Mouse (Mus musculus) MEL (cell line): ENCODE measurements at regions not wholly inside any gene's neighbourhood (a gene's known extent, or its start where the extent isn't known, plus 50 kb on each side); places are given as distances from the start of the nearest gene placed in this dataset.

Experiments
- CTCF ChIP-seq, 3 experiments: IDR thresholded peaks in 2 of 3; conservative IDR thresholded peaks in 1 of 3; 2 replicates each; pipeline ENCODE4 v1.5.1; 2011 to 2012; ENCODE audit warnings: low read length in 3 of 3, low read depth in 2 of 3, mild to moderate bottlenecking in 2 of 3, improper control_type of control experiment in 1 of 3, inconsistent platforms in 1 of 3, mixed read lengths in 1 of 3, moderate library complexity in 1 of 3; ENCODE audit not compliant: control insufficient read depth in 1 of 3, insufficient read depth in 1 of 3, poor library complexity in 1 of 3, severe bottlenecking in 1 of 3
- POLR2A ChIP-seq, 2 experiments: IDR thresholded peaks; 2 replicates each; pipeline ENCODE4 v1.6.1; 2011 to 2012; ENCODE audit warnings: low read length in 2 of 2, mild to moderate bottlenecking in 2 of 2, control low read depth in 1 of 2, improper control_type of control experiment in 1 of 2, low read depth in 1 of 2, moderate library complexity in 1 of 2; ENCODE audit not compliant: control insufficient read depth in 1 of 2, insufficient read depth in 1 of 2, poor library complexity in 1 of 2
- TCF12 ChIP-seq: IDR thresholded peaks from 2 replicates; pipeline ENCODE4 v1.6.1; 2014; ENCODE audit warnings: low read depth, mild to moderate bottlenecking, inconsistent platforms, low read length, improper control_type of control experiment, moderate library complexity

- TF ChIP-seq CTCF (IDR thresholded peaks at IDR 0.05 in 2 of 3, conservative IDR thresholded peaks at IDR 0.05 in 1 of 3; ENCODE audit: control insufficient read depth in 1 of 3, insufficient read depth in 1 of 3, low read depth in 2 of 3, low read length in 3 of 3, poor library complexity in 1 of 3, severe bottlenecking in 1 of 3) (no peak), TCF12 (no peak), POLR2A (IDR thresholded peaks at IDR 0.05; ENCODE audit: control insufficient read depth in 1 of 2, insufficient read depth in 1 of 2, low read depth in 1 of 2, low read length in 2 of 2, poor library complexity in 1 of 2) (no peak)
Measured at GRCm38 (mm10) chr3:128192046-128192800, 296.1 kb upstream of the Fam241a start.
